Mouse (Mus musculus) megakaryocyte-erythroid progenitor cell, adult 5 weeks (primary cell): ENCODE results near the gene Plcb3. TPM values are rescaled to one million over a fixed set of nuclear protein-coding genes. Genes with fewer than 3 reads are reported as not detected.

Source experiments
- polyA plus RNA-seq: library from polyadenylated mRNA; stranded (reverse); fragments of >175 nt; gene quantifications from 2 replicates; pipeline ENCODE4 v1.2.3, GENCODE M21; 2012

The Plcb3 gene
- 25.3 and 36.0 TPM in 2 replicates for polyA plus RNA-seq

DNA sequence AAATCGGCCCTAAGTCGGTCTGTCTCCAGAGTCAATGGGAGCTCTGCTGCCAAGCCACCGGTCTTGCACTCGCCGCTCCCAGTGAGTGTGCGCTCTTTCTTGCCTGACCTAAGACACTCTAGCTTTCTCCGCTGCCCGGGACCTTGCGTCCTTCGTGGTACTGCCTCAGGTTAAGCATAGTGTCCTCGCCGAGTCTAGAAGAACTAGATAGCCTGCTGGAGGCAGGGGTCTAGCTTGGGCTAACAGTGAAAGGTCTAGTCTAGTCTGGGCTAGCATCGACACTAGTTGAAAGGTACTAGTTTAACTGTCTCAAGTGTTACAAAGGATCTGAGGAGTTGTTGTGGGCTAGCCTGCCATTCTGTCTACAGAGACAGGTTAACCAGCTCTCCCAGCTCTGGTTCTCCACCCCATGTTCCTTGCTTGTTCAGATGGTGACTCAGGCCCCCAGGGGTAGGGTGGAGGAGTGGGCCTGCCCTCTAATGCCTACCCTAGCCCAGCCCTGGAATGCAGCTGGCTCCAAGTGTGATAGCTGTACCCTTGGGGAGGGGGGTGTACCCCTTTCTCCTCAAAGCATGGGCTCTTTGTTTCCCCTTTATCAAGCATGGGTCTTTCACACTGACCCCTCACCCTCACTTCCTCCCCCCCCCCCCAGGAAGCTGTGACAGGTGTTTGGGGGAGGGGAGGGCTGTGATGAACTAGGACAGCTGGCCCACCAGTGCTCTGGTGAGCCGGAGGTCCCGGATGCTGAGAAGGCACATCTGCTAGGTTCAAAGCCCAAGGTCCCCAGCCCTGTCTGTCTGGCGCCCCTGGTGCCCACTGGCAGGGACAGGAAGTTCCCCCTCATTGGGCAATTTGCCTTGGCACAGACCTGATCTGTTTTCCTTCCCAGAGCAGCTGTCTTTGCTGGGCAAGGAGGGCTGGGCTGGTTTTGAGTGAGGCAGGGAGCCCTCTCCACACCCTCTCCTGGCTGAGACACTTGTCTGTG lies at the start of gene Plcb3:
TSS of gene Plcb3 (minus strand) at position 934 of the 985 bp plus-strand sequence.

DNA sequence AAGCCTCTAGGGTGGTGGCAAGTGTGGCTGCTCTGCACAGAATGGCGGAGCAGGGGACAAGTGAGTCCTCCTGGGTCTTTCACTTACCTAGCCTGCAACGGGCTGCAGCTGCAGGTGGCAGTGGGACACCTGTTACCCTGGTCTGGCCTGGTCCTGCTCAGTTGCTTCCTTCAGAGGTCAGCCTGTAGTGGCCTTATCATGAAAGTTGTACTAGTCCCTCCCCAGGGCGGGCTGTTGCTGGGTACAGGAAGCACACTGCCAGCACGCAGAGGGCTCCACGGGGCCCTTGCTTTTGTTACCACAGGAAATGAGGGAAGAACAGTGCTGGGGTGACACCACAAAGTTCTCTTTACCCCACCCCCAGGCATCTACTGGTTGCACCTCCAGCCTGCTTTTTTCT lies 42.9 kb upstream of the Plcb3 start, which contains the start of gene Fermt3:
TSS of gene Fermt3 (minus strand) at position 279 of the 400 bp plus-strand sequence.

GRCm38 (mm10) chr19:6996006-6996405 lies 19.7 kb upstream of the Plcb3 start, which contains the start of the genes Nudt22 and Trpt1:
Gene Nudt22 (minus strand): TSS chr19:6996117.
Gene Trpt1 (plus strand): TSS chr19:6996131.

DNA sequence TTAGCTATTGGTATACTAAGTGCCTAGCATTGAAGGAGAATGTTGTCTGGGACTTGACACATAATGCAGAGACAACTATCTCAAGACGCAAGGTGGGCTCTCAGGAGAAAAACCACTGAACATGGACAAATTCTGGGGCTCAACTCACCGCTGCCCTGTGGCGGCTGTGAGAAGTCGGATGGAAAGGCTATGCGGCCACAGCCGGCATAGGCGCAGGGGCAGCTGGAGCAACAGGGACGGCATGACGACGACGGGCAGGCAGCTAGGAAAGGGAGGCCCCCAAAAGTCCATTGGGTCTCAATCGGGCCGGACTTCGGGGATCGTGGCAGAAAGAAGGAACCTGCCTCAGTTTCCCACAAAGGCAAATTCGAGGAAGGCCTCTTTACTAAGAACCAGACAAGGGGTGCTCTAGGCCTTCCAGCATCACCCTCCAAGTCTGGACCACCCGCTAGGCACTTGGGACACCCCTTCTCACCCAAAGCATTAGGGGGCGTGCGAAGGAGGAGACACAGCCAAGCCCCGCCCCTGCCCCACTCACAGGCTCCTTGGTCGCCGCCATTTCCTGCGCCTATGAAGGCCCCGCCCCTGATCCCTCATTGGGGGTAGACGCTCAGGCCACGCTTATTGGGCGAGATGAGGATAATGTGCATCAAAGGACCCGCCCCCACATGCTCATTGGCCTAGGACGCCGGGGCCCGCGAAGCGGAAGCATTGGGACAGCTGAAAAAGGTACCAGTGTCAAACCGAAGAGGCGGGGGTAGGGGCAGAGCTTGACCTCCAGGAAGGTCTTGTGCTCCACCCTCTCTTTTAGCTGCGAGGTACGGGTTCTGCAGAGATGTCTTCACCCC lies 16.0 kb upstream of the Plcb3 start, which contains the start of gene Dnajc4:
TSS of gene Dnajc4 (minus strand) at position 562 of the 848 bp plus-strand sequence.

DNA sequence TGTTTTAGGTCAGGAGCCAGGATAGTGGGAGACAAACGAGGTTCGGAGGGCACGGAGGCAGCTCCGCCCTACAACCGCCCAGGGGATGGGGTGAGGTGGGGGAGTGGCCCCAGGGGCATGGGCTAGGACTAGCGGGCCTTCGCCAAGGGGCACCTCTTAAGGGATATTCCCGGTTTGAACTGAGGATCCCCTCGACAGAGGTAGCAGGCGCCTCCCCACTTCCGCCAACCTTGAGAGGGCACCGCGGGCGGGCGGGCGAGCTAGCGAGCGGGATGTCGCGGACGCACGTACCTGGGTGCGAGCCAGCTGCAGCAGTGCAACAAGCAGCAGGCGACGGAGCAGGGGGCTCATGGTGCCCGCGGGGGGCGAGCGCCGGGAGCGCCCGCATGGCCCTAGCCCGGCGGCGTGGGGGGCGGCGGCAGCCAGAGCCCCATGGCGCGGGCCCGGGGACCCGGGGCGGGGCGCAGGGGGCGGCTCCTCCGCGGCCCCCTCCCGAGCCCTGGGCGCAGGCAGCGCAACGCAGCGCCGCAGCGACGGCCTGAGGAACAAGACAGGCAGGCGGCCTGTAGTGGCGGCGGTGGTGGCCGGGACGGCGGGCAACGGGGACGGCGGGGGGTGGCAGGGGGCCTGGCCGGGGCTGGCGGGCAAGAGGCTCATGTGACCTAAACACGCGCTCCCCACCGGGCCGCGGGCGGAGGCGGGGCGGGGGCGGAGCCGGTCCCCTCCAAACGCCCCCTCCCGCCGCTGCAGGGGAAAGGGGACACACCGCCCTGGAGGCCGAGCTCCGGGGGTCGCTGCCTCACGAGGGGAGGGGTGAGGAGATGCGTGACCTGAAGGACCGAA lies 11.0 kb upstream of the Plcb3 start, which contains the start of gene Vegfb:
TSS of gene Vegfb (minus strand) at position 591 of the 843 bp plus-strand sequence.

DNA sequence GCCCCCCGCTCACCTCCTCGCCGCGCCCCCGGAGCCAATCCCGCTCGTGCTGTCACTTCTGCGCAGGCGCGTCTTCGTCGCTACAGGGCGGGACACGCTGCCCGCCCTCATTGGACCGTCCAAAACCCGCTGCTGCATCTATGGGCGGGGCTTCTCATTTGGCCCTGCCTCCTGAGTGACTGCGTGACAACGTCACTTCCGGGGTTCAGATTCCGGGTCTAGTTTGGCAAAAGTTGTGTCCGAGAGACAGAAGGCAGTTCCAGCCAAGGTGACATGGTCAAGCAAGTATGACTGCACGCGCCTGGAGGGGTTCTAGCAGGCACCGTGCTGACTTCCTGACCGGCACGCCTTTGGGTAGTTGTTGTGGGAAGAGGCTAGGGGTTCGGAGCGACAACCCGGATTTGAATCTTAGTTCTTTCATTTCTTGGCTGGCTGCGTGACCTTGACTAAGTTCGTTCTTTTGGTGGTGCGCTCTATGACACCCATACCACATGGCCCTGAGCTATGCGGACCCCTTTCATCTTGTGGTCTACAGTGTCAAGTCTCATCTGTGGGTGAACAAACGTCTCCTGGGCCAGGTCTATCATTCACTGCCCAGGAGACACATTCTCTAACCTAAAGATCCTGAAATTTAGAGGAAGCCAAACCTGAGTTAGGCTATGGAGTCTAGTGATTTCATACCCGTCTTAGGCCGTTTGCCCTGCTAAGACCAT lies 4.3 kb upstream of the Plcb3 start, which contains the start of gene Fkbp2:
TSS of gene Fkbp2 (minus strand) at position 121 of the 713 bp plus-strand sequence.

DNA sequence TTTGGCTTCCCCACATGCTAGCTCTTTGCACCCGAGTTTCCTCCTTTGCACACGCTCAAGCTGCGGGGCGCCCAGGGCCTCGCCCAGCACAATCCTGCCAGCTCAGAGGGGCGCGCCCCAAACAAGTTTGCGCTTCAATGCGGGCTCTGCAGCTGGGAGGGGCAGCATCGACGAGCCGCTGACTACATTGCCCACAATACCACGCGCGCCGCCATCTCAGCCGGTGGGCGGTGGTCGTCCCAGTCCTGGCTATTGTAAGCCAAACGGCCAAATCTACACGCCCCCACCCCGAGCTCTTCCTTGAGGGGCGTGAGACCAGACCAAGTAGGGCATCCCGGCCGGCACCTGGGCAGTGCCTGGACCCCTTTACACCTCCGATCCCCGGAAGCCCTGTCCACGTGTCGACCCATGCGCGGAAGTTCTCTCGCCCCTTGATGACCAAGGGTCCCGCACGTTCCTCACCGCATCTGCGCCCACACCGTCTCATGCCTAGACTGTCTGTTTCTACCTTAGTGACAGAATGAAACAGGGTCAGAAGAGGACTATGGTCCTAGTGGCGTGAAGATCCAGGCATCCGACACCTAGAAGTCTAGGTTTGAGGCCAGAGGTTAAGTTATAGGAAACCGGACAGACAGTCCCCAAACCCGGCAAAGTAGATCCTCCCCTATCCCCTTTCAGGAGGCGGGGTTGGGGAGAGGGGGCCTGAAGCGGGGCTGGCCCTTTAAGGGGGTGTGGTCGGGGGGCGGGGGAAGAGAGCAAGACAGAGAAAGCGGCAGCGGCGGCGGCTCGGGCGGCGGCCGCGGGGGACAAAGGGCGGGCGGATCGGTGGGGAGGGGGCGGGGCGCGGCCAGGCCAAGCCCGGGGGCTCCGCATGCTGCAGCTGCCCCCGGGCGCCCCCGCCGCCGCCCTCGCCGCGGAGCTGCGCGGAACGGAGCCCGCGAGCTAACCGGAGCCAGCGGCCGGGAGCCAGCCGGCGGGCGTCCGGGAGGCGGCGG lies 1.8 kb downstream of the Plcb3 start, which contains the start of gene Ppp1r14b:
TSS of gene Ppp1r14b (plus strand) at position 758 of the 995 bp plus-strand sequence.

GRCm38 (mm10) chr19:6942249-6942691 lies 34.0 kb downstream of the Plcb3 start, which contains the start of gene Gpr137:
Gene Gpr137 (minus strand): TSS chr19:6942480.

DNA sequence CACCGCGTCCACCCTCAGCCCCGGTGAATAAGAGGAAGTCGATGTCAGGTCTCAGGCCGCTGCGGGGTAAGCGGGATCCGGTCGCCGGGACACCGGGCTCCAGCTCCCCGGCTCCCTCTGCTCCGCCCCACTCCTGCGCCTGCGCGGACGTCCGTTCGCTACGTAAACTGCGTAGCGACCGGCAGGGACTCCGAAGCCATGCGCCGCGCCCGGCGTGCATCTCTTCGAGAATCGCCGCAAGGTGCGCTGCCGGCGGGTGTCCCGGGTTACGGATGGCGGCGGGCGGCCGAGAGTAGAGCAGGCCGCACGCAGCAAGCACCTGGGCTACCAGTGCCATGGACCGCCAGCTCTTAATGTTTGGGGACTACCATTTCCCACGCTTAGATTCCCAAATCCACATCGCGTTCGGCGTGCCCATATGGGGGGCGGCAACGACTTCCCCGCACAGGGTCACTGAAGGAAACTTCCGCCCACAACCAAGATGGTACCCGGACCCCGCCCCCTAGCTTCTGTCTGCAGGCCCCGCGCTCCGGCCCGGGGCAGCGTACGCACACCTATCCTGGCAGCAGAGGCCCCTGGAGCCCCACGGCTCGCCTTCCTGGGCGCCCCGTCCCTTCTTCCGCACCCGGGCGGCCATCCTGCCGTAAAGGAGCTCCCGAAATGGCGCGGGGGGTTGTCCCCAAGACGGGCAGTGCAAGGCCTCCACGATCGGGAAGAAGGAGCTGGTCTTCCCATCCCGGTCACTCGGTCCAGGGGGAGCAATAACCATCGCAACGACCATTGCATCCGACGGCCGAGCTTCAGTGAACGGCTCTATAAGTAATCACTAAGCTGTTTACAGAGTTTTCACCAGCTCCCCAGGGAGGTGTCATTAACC lies 34.7 kb downstream of the Plcb3 start, which contains the start of gene Bad:
TSS of gene Bad (plus strand) at position 490 of the 877 bp plus-strand sequence.

GRCm38 (mm10) chr19:6934195-6934977 lies 41.9 kb downstream of the Plcb3 start, which contains the start of gene Kcnk4:
Gene Kcnk4 (minus strand): TSS chr19:6934515.

GRCm38 (mm10) chr19:6925307-6925573 lies 51.0 kb downstream of the Plcb3 start, which contains the start of gene Catsperz:
Gene Catsperz (minus strand): TSS chr19:6925380.

DNA sequence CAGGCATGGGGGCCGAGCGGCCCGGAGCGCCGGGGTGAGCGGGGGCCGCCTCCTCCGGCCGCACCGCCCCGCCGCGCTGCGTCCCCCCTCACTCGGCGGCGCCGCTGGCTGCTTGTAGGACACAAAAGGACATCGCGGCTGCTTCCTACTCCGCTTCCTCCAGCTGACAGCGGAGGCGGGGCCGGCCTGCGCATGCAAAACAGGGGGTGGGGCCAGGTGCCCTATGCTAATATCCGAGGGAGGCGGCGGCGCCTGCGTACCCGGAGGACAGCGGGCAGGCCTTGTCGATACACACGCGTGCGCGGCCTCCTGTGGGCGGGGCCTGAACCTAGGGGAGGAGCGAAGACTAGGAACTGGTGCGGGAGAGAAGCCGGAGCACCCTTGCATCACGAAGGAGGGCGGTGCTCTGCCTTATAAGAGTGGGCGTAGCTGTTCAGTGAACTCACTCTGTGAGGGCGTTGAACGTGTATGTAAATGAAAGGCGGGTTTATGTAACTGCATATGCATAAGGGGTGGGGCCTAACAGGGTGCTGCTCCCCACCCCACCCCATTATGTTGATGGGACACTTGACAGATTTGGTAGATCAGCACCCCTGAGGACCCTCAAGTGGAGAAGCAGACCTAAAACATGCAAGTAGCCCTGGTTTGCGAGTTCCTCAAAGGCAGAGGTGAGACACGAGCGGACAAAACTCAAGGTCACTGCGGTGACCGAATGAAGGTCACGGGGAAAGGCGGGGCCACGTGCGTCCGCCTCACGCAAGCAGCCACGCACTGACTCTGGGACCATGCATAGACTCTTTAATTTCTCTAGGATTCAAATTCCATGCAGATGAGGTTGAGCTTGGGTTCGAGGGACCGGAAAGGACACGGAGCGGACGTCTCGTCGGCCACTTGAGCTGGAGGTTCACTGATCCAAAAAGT lies 54.4 kb downstream of the Plcb3 start, which contains the start of gene Esrra:
TSS of gene Esrra (minus strand) at position 167 of the 921 bp plus-strand sequence.

DNA sequence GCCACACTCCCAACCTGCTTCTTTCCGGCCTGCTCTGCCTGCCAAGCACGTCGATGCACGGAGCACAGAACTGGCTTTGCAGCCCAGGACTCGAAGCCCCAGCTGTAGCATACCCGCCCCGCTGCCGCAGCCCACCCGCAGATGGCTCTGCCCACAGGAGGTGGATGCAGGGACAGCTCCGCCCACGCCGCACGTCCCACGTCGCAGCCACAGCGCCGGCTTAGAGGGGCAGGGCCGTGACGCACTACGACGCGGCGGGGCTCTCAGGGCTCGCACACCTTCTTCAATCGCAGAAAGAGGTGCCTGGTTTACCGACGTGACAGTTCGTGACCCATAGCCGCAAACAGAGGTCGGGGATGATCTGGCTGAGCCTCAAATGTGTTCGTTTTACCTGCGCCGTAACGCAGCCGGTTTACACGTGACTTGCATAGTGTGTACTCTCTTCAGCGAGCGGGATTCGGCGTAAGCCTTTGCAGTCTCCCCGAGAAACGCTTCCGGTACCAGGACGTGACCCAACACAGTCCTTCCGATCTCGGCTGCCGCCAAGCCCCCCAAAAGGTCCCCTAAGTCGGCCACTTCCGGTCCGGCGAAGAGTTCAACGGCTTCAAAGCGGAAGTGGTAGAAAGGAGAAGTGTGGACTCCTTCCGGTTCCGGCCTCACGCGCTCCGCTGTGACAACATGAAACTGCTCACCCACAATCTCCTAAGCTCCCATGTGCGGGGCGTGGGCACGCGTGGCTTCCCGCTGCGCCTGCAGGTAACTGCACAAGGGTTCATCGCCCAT lies 66.6 kb downstream of the Plcb3 start, which contains the start of the genes Trmt112 and Prdx5:
TSS of gene Trmt112 (plus strand) at position 192 of the 783 bp plus-strand sequence.
TSS of gene Prdx5 (minus strand) at position 600 of the 783 bp plus-strand sequence.

